Mouse (Mus musculus): ENCODE measurements around the gene Uck1. TPM values are rescaled to one million over a fixed set of nuclear protein-coding genes. Genes with fewer than 3 reads are reported as not detected.

The Uck1 gene
- polyA plus RNA-seq, 1 experiment from 2014 or later, result 69.4 TPM

GRCm38 (mm10) chr2:32256273-32256672, 3.7 kb downstream of the Uck1 start:
- no peak overlapping the region for H3K4me2 ChIP-seq
- no peak overlapping the region for H3K27ac ChIP-seq
- no peak overlapping the region for H3K4me3 ChIP-seq
- ATAC-seq (ENCODE audit: insufficient number of reproducible peaks, insufficient read depth, low FRiP score, low TSS enrichment, low read depth), result no peak
- H3K9me3 ChIP-seq, result no peaks in the 10 kb centered on the region
- whole genome bisulfite sequencing, result 91% methylated on average over 11 of the region's 11 CpGs
- H3K9ac ChIP-seq, result no peak overlapping the region
- peaks cover 14% of the 10 kb centered on the region for H3K4me1 ChIP-seq
- peaks cover 67% of the 10 kb centered on the region for H3K36me3 ChIP-seq
- no peaks in the 10 kb centered on the region for H3K27me3 ChIP-seq

DNA sequence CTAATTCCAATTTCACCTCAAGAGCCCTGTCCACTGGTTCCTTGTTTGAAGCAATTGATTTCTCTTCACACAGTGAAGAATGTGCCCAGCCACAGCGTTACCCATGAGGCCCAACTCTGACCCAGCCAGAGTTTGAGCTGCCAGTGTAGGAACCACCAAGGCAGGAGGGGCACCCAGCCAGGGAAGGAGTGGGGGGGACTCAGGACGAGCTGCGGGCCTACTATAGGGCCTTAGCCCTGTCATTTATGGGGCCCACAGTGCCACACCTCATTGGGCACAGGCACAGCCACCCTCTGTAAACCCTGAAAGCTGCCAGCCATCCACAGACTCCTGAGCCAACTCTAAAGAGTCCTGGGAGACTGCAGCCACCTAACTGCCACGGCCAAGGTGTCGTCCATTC, 5.4 kb downstream of the Uck1 start:
- no peak overlapping the region for H3K4me3 ChIP-seq
- H3K4me1 ChIP-seq, result peaks cover 10% of the 10 kb centered on the region
- no peaks in the 10 kb centered on the region for H3K9me3 ChIP-seq
- 85% methylated on average over 5 of the region's 5 CpGs for WGBS
- H3K4me2 ChIP-seq, result no peak overlapping the region
- H3K36me3 ChIP-seq, result peaks cover 84% of the 10 kb centered on the region
- H3K27me3 ChIP-seq, result no peaks in the 10 kb centered on the region
- H3K9ac ChIP-seq, result no peak overlapping the region
- ATAC-seq (ENCODE audit: insufficient number of reproducible peaks, insufficient read depth, low FRiP score, low TSS enrichment, low read depth), result no peak
- H3K27ac ChIP-seq, result no peak overlapping the region

- no peak overlapping the region for H3K27ac ChIP-seq
- no peak for ATAC-seq (ENCODE audit: insufficient number of reproducible peaks, insufficient read depth, low FRiP score, low TSS enrichment, low read depth)
- no peak overlapping the region for H3K4me2 ChIP-seq
- no peaks in the 10 kb centered on the region for H3K27me3 ChIP-seq
- H3K36me3 ChIP-seq, result peaks cover 93% of the 10 kb centered on the region
- WGBS, result 93% methylated on average over 1 of the region's 1 CpGs
- H3K9me3 ChIP-seq, result no peaks in the 10 kb centered on the region
- H3K4me1 ChIP-seq, result no peaks in the 10 kb centered on the region
- no peak overlapping the region for H3K9ac ChIP-seq
- H3K4me3 ChIP-seq, result no peak overlapping the region
Measured at GRCm38 (mm10) chr2:32253352-32253751, 6.6 kb downstream of the Uck1 start.

- H3K27ac ChIP-seq, result no peak overlapping the region
- WGBS, result 87% methylated on average over 5 of the region's 5 CpGs
- no peak overlapping the region for H3K9ac ChIP-seq
- no peak overlapping the region for H3K4me2 ChIP-seq
- no peaks in the 10 kb centered on the region for H3K27me3 ChIP-seq
- no peaks in the 10 kb centered on the region for H3K4me1 ChIP-seq
- no peaks in the 10 kb centered on the region for H3K9me3 ChIP-seq
- H3K36me3 ChIP-seq, result peaks cover 94% of the 10 kb centered on the region
- H3K4me3 ChIP-seq, result no peak overlapping the region
- ATAC-seq (ENCODE audit: insufficient number of reproducible peaks, insufficient read depth, low FRiP score, low TSS enrichment, low read depth), result no peak
Measured at GRCm38 (mm10) chr2:32252658-32253057, 7.3 kb downstream of the Uck1 start.

GRCm38 (mm10) chr2:32251791-32252527, 8.0 kb downstream of the Uck1 start:
- Histone ChIP-seq H3K9me3 (no peaks in the 10 kb centered on the region), H3K27me3 (no peaks in the 10 kb centered on the region), H3K4me2 (no peak overlapping the region), H3K36me3 (peaks cover 94% of the 10 kb centered on the region), H3K4me1 (no peaks in the 10 kb centered on the region), H3K9ac (no peak overlapping the region), H3K27ac (no peak overlapping the region), H3K4me3 (no peak overlapping the region)
- no peak for ATAC-seq (ENCODE audit: insufficient number of reproducible peaks, insufficient read depth, low FRiP score, low TSS enrichment, low read depth)
- 91% methylated on average over 12 of the region's 12 CpGs for WGBS

- H3K4me2 ChIP-seq, result no peak overlapping the region
- 77% methylated on average over 10 of the region's 10 CpGs for WGBS
- no peak overlapping the region for H3K9ac ChIP-seq
- no peak overlapping the region for H3K4me3 ChIP-seq
- H3K27me3 ChIP-seq, result no peaks in the 10 kb centered on the region
- H3K27ac ChIP-seq, result no peak overlapping the region
- ATAC-seq (ENCODE audit: insufficient number of reproducible peaks, insufficient read depth, low FRiP score, low TSS enrichment, low read depth), result no peak
- H3K4me1 ChIP-seq, result no peaks in the 10 kb centered on the region
- peaks cover 99% of the 10 kb centered on the region for H3K36me3 ChIP-seq
- H3K9me3 ChIP-seq, result no peaks in the 10 kb centered on the region
Measured at GRCm38 (mm10) chr2:32248377-32249361, 11.3 kb downstream of the Uck1 start.

- 82% methylated on average over 4 of the region's 4 CpGs for WGBS
- no peak overlapping the region for H3K4me3 ChIP-seq
- no peaks in the 10 kb centered on the region for H3K9me3 ChIP-seq
- peaks cover 95% of the 10 kb centered on the region for H3K36me3 ChIP-seq
- no peaks in the 10 kb centered on the region for H3K27me3 ChIP-seq
- no peak for ATAC-seq (ENCODE audit: insufficient number of reproducible peaks, insufficient read depth, low FRiP score, low TSS enrichment, low read depth)
- H3K4me2 ChIP-seq, result no peak overlapping the region
- H3K9ac ChIP-seq, result 0 out of 2 replicates have a peak overlapping the region, but pooled peaks have one; percentile 11
- no peak overlapping the region for H3K27ac ChIP-seq
- H3K4me1 ChIP-seq, result no peaks in the 10 kb centered on the region
Measured at GRCm38 (mm10) chr2:32246741-32247140, 13.2 kb downstream of the Uck1 start.

DNA sequence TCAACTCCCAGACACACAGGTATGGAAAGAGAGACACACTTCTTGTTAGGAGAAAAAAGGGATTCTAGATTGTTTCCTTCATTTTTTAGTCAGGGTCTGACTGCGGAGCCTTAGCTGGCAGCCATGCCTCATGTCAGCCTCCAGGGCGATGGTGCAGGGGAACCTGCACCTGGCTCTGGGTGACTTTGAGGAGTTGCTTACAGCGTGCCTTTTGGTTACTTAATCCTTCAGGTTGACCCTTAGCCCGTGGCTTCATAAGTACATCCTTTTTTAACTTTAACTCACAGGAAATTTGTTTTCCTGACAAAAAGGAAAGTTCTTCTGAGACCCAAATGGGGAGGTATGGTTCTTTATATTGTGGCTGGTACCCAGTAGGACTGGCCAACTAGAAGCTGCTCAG, 17.0 kb downstream of the Uck1 start:
- Histone ChIP-seq H3K36me3 (peaks cover 66% of the 10 kb centered on the region), H3K27ac (no peak overlapping the region), H3K9ac (no peak overlapping the region), H3K4me2 (no peak overlapping the region), H3K9me3 (no peaks in the 10 kb centered on the region), H3K27me3 (no peaks in the 10 kb centered on the region), H3K4me3 (no peak overlapping the region), H3K4me1 (peaks cover 1% of the 10 kb centered on the region; the same call in 1 of the 2 replicates)
- 88% methylated on average over 4 of the region's 4 CpGs for WGBS
- no peak for ATAC-seq (ENCODE audit: insufficient number of reproducible peaks, insufficient read depth, low FRiP score, low TSS enrichment, low read depth)

DNA sequence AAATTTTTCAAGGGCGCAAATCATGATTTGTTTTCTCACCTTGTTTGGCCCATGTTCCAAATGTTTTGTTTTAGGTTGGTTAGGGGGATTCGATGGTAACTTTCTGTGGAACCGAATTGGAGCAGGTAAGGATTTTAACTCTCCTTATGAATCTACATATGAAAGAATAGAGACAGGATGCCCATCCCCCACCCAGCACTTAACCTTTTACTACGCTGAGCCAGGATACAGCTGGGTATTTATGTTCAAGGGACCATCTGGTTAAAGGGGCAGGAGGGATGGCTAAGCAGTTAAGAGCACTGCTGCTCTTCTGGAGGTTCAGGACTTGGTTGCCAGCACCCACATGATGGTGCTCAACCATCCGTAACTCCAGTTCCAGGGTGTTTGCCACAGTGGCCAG, 19.4 kb downstream of the Uck1 start:
- Histone ChIP-seq H3K36me3 (peaks cover 43% of the 10 kb centered on the region), H3K9me3 (no peaks in the 10 kb centered on the region), H3K27ac (no peak overlapping the region), H3K27me3 (no peaks in the 10 kb centered on the region), H3K4me2 (no peak overlapping the region), H3K4me1 (peaks cover 8% of the 10 kb centered on the region), H3K9ac (no peak overlapping the region), H3K4me3 (no peak overlapping the region)
- 87% methylated on average over 5 of the region's 5 CpGs for WGBS
- no peak for ATAC-seq (ENCODE audit: insufficient number of reproducible peaks, insufficient read depth, low FRiP score, low TSS enrichment, low read depth)

DNA sequence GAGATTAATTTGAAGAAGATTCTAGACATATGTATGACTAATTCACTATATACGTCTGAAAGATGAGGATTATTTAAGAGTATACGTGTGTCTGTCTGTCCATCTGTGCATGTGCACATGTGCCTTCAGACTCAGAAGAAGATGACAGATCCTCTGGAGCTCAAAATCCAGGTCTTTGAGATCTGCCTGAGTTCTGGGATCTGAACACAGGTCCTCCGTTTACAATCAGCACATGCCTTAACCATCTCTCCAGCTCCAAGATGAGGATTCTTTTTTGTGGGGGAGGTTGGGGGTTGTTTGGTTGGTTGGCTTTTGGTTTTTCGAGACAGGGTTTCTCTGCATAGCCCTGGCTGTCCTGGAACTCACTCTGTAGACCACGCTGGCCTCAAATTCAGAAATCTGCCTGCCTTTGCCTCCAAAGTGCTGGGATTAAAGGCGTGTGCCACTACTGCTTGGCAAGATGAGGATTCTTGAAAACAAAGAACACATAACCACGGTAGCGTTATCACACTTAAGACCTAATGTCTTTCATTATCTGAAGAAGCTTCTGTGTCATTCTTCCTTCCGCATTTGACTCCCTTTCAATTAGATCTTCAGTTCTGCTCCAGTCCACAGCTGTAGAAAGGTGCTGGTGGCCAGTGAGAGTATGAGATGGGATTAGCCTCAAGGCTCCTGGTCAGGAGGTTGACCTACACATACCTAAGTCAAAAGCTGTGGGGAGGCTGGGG, 21.1 kb downstream of the Uck1 start:
- Histone ChIP-seq H3K36me3 (peaks cover 32% of the 10 kb centered on the region), H3K4me2 (no peak overlapping the region), H3K9me3 (no peaks in the 10 kb centered on the region), H3K27ac (no peak overlapping the region), H3K4me3 (no peak overlapping the region), H3K4me1 (peaks cover 23% of the 10 kb centered on the region), H3K27me3 (no peaks in the 10 kb centered on the region), H3K9ac (no peak overlapping the region)
- ATAC-seq (ENCODE audit: insufficient number of reproducible peaks, insufficient read depth, low FRiP score, low TSS enrichment, low read depth), result no peak
- 90% methylated on average over 9 of the region's 9 CpGs for WGBS

- ATAC-seq (ENCODE audit: insufficient number of reproducible peaks, insufficient read depth, low FRiP score, low TSS enrichment, low read depth), result no peak
Measured at GRCm38 (mm10) chr2:32237571-32237970, 22.4 kb downstream of the Uck1 start.

More at GRCm38 (mm10) chr2:32237571-32237970, 22.4 kb downstream of the Uck1 start:
- Histone ChIP-seq H3K4me1 (peaks cover 23% of the 10 kb centered on the region), H3K9me3 (no peaks in the 10 kb centered on the region), H3K27me3 (no peaks in the 10 kb centered on the region), H3K36me3 (peaks cover 33% of the 10 kb centered on the region), H3K4me2 (peak overlapping the region; percentile 85), H3K9ac (peak overlapping the region; percentile 82), H3K27ac (peak overlapping the region; percentile 85; the same call in 1 of the 2 replicates), H3K4me3 (peak overlapping the region; percentile 71)
- WGBS, result 42% methylated on average over 4 of the region's 4 CpGs
